Mouse (Mus musculus): ENCODE measurements around the gene Gosr1. TPM values are rescaled to one million over a fixed set of nuclear protein-coding genes. Genes with fewer than 3 reads are reported as not detected.

The Gosr1 gene
- polyA plus RNA-seq, 1 experiment from 2014 or later = 26.3 TPM

Other genes starting within 250 kb of the Gosr1 start
- 44.2 and 48.3 TPM in 2 replicates for gene Abr, start 141.3 kb downstream of the Gosr1 start, polyA plus RNA-seq (2015; fragmentation: Nextera tagmentation; extraction: Ambion mirVana)
- gene Bhlha9, start 91.1 kb downstream of the Gosr1 start, polyA plus RNA-seq (2015; fragmentation: Nextera tagmentation; extraction: Ambion mirVana) = 0.30 and 0.54 TPM in 2 replicates
- gene Trarg1, start 83.8 kb downstream of the Gosr1 start, polyA plus RNA-seq (2015; fragmentation: Nextera tagmentation; extraction: Ambion mirVana) = 1.2 and 2.1 TPM in 2 replicates
- 16.8 and 17.5 TPM in 2 replicates for gene Cpd, start 83.4 kb upstream of the Gosr1 start, polyA plus RNA-seq (2015; fragmentation: Nextera tagmentation; extraction: Ambion mirVana)
- 1.7 and 2.8 TPM in 2 replicates for gene Tmigd1, start 138.6 kb upstream of the Gosr1 start, polyA plus RNA-seq (2015; fragmentation: Nextera tagmentation; extraction: Ambion mirVana)
- gene Blmh, start 161.2 kb upstream of the Gosr1 start, polyA plus RNA-seq (2015; fragmentation: Nextera tagmentation; extraction: Ambion mirVana) = 175 and 176 TPM in 2 replicates
- 1.6 and 2.1 TPM in 2 replicates for gene Slc6a4, start 235.0 kb upstream of the Gosr1 start, polyA plus RNA-seq (2015; fragmentation: Nextera tagmentation; extraction: Ambion mirVana)